Mouse (Mus musculus): ENCODE measurements around the gene Zfand3. TPM values are rescaled to one million over a fixed set of nuclear protein-coding genes. Genes with fewer than 3 reads are reported as not detected.
A peak's percentile ranks its signal among the peaks of the same experiment; 100 is the strongest.

Gene Zfand3
- polyA plus RNA-seq, 1 experiment from 2014 or later, result 62.8 TPM

DNA sequence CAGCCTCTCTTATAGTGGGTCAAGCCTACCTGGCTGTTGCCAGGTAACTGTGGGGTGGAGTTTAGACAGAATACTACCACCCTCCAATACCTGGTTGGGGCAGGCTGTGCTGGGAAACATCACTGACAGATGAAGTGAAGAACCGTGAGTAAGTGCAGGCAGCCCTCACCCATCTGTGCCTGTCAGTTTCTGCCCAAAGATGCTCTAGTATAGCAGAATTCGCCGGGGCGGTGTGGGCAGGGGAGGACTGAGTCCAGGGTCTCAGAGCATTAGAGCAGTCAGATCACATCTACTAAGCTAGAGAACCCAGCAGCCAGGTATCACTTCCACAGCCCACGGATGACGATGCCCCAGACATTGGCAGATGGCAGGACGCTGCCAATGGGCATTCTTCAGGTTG lies 19.6 kb upstream of the Zfand3 start:
- no peak overlapping the region for H3K4me3 ChIP-seq
- 0 out of 2 replicates have a peak, but pooled peaks cover 4% of the 10 kb centered on the region for H3K27me3 ChIP-seq (ENCODE audit: low read depth, poor library complexity, severe bottlenecking)
- no peaks in the 10 kb centered on the region for H3K9me3 ChIP-seq (replicated peaks)
- WGBS, result 80% methylated on average over 7 of the region's 7 CpGs
- H3K27ac ChIP-seq, result no peak overlapping the region
- peaks cover 7% of the 10 kb centered on the region; the same call in 1 of the 2 replicates for H3K4me1 ChIP-seq
- no peak for DNase-seq (ENCODE audit: low spot score)
- H3K36me3 ChIP-seq, result no peaks in the 10 kb centered on the region

DNA sequence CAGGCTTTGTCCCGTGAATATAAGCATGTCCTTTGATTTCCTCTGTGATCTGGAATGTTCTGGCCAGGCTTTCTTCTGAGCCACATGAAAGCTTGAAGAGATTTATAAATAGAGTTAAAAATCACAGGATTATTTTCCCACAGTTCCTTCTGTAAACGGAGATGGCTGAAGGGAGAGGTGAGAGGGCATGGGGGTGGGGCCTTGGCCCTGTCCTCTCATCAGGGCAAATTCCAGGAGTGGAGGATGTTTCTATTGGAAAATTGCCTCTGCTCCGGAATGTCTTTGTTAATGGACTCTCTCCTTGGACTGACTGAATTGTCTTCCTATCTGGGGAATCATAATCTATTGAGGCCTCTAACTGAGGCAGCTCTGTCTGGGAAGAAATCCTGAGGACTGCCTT lies 19.0 kb upstream of the Zfand3 start:
- Histone ChIP-seq H3K9me3 (replicated peaks) (no peaks in the 10 kb centered on the region), H3K4me3 (no peak overlapping the region), H3K4me1 (peaks cover 7% of the 10 kb centered on the region; the same call in 1 of the 2 replicates), H3K27me3 (ENCODE audit: low read depth, poor library complexity, severe bottlenecking) (0 out of 2 replicates have a peak, but pooled peaks cover 4% of the 10 kb centered on the region), H3K36me3 (no peaks in the 10 kb centered on the region), H3K27ac (no peak overlapping the region)
- WGBS, result 34% methylated on average over 3 of the region's 3 CpGs
- DNase-seq (ENCODE audit: low spot score), result no peak

DNA sequence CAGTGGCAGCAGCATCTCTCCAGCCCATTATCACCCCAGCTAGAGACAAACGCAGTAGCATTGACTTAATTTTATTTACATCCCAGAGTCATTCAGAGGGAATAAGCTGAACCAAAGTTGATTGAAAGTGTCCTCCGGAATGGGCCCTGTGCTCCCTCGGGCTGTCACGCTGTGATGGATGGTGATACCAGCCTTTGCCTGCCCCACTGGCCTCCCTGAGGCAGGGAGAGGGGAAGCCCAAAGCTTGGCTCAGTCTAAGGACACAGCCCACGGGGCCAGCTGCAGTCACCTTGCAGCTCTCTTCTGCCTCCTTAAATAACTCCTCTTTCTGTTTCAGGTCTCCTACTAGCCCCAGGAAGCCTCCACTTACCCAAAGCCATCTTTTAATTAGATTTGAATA lies 16.4 kb upstream of the Zfand3 start:
- Histone ChIP-seq H3K27ac (no peak overlapping the region), H3K4me1 (0 out of 2 replicates have a peak, but pooled peaks cover 3% of the 10 kb centered on the region), H3K9me3 (replicated peaks) (no peaks in the 10 kb centered on the region), H3K27me3 (ENCODE audit: low read depth, poor library complexity, severe bottlenecking) (0 out of 2 replicates have a peak, but pooled peaks cover 4% of the 10 kb centered on the region), H3K4me3 (no peak overlapping the region), H3K36me3 (no peaks in the 10 kb centered on the region)
- DNase-seq (ENCODE audit: low spot score), result no peak
- WGBS, result 17% methylated on average over 5 of the region's 5 CpGs

DNA sequence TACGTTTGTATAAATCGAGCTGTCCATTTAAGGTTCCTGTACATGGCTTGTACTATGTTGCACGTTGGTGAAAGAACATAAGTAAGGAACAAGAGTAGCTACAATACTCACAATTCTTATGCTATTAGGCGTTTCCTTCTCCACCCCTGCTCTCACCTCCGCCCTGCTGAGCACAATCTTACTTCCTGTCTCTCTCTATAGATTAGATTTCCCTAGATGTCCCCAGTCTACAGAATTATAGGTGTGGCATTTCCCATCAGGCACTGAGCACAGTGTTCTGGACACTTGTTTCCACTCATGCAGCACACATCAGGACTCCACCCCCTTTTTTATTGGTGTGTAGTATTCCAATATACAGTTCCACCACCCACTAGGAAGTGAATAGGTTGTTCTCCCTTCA lies 14.9 kb upstream of the Zfand3 start:
- Histone ChIP-seq H3K4me3 (no peak overlapping the region), H3K36me3 (no peaks in the 10 kb centered on the region), H3K27me3 (ENCODE audit: low read depth, poor library complexity, severe bottlenecking) (no peaks in the 10 kb centered on the region), H3K9me3 (replicated peaks) (no peaks in the 10 kb centered on the region), H3K4me1 (0 out of 2 replicates have a peak, but pooled peaks cover 3% of the 10 kb centered on the region), H3K27ac (no peak overlapping the region)
- WGBS, result 88% methylated on average over 5 of the region's 5 CpGs
- DNase-seq (ENCODE audit: low spot score), result no peak

DNA sequence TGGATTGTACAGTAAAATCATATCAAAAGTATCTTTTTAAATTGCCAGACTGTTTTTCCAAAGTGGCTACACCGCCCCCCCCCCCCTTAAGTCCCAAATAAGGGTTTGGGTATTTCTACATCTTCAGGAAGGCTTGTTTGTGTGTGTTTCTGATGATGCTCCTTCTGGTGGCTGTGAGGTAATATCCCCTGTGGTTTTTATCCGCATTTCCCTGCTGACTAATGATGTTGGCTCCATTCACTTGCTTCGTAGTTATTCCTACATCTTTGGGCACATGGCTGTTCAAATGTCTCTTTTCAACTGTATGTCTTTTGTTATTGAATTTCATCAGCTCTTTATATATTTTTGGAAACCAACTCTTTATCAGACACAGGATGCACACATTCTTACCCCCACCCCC lies 14.4 kb upstream of the Zfand3 start:
- Histone ChIP-seq H3K4me3 (no peak overlapping the region), H3K27ac (no peak overlapping the region), H3K9me3 (replicated peaks) (no peaks in the 10 kb centered on the region), H3K27me3 (ENCODE audit: low read depth, poor library complexity, severe bottlenecking) (no peaks in the 10 kb centered on the region), H3K36me3 (no peaks in the 10 kb centered on the region), H3K4me1 (0 out of 2 replicates have a peak, but pooled peaks cover 3% of the 10 kb centered on the region)
- no peak for DNase-seq (ENCODE audit: low spot score)
- WGBS, result 84% methylated on average over 3 of the region's 3 CpGs

DNA sequence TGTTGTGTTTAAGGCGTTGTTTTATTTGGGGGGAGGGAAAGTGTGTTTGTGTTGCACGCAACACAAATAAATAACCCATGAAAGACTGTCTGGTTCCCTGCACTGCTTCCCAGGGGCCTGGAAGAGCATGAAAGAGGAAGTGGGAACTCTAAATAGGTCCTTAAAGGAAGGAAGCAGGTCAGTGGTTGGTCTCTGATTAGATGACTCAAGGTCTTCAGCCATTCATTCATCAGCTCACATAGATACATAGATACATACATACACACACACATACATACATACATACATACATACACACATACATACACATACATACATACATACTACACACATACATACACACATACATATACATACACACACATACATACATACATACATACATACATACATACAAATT lies 13.7 kb upstream of the Zfand3 start:
- H3K4me1 ChIP-seq, result 0 out of 2 replicates have a peak, but pooled peaks cover 3% of the 10 kb centered on the region
- no peak overlapping the region for H3K4me3 ChIP-seq
- no peaks in the 10 kb centered on the region for H3K27me3 ChIP-seq (ENCODE audit: low read depth, poor library complexity, severe bottlenecking)
- no peak for DNase-seq (ENCODE audit: low spot score)
- 90% methylated on average over 2 of the region's 2 CpGs for WGBS
- no peak overlapping the region for H3K27ac ChIP-seq
- no peaks in the 10 kb centered on the region for H3K36me3 ChIP-seq
- no peaks in the 10 kb centered on the region for H3K9me3 ChIP-seq (replicated peaks)

DNA sequence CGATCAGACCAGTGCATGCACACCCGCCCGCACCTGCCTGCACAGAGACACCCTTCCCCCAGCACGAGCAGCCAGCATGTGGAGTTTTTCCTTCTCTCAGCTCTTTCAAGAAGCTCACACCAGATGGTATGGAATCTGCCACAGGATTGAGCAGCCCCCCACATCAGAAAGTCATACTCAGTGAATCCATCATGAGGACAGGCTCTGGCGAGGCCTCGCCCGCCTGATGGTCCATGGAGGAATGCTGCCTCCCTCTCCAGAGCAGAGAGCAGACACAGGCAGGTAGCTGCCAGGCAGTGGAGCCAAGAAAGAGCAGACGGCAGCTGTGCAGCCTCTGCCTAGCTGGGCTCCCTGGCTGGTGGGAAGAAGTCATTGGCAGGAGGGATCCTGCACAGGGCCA lies 11.0 kb upstream of the Zfand3 start:
- no peak for DNase-seq (ENCODE audit: low spot score)
- Histone ChIP-seq H3K9me3 (replicated peaks) (no peaks in the 10 kb centered on the region), H3K27ac (no peak overlapping the region), H3K27me3 (ENCODE audit: low read depth, poor library complexity, severe bottlenecking) (no peaks in the 10 kb centered on the region), H3K4me1 (no peaks in the 10 kb centered on the region), H3K4me3 (no peak overlapping the region), H3K36me3 (no peaks in the 10 kb centered on the region)
- WGBS, result 78% methylated on average over 8 of the region's 8 CpGs

DNA sequence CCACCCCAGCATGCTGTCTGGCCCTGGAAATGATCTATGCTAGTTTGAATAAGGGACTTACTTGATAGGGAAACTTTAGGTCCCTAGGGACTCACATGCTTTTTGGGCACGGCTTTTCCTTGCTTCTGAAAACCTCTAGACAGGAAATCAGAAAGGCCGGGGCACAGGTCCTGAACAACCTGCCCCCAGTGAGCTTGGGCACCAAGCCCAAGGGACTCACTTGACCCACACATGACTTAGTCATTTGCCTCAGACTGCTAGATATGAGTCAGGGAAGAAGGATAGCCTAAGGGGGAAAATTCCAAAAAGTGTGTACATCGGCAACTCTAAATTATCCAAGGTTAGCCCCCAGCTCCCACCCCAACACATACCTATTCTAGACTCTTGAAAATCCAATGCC lies 10.5 kb upstream of the Zfand3 start:
- no peak overlapping the region for H3K4me3 ChIP-seq
- H3K27me3 ChIP-seq (ENCODE audit: low read depth, poor library complexity, severe bottlenecking), result no peaks in the 10 kb centered on the region
- no peaks in the 10 kb centered on the region for H3K9me3 ChIP-seq (replicated peaks)
- no peak overlapping the region for H3K27ac ChIP-seq
- no peaks in the 10 kb centered on the region for H3K4me1 ChIP-seq
- no peaks in the 10 kb centered on the region for H3K36me3 ChIP-seq
- 84% methylated on average over 3 of the region's 3 CpGs for WGBS
- no peak for DNase-seq (ENCODE audit: low spot score)

DNA sequence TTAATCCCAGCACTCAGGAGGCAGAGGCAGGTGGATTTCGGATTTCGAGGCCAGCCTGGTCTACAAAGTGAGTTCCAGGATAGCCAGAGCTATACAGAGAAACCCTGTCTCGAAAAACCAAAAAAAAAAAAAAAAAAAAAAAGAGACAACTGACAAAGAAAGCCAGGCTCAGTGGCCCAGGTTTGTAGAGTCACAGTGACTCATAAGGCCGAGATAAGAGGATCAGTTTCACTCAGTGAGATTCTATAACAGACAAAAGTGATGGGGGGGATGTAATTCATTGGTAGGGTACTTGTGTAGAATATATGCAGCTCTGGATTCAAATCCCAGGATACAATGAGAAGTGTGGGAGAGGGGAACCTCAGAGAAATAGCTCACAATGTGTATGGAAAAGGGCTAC lies 10.1 kb upstream of the Zfand3 start:
- H3K9me3 ChIP-seq (replicated peaks), result no peaks in the 10 kb centered on the region
- 86% methylated on average over 4 of the region's 4 CpGs for WGBS
- no peaks in the 10 kb centered on the region for H3K36me3 ChIP-seq
- H3K4me1 ChIP-seq, result no peaks in the 10 kb centered on the region
- H3K27me3 ChIP-seq (ENCODE audit: low read depth, poor library complexity, severe bottlenecking), result no peaks in the 10 kb centered on the region
- H3K27ac ChIP-seq, result no peak overlapping the region
- no peak overlapping the region for H3K4me3 ChIP-seq
- DNase-seq (ENCODE audit: low spot score), result no peak

DNA sequence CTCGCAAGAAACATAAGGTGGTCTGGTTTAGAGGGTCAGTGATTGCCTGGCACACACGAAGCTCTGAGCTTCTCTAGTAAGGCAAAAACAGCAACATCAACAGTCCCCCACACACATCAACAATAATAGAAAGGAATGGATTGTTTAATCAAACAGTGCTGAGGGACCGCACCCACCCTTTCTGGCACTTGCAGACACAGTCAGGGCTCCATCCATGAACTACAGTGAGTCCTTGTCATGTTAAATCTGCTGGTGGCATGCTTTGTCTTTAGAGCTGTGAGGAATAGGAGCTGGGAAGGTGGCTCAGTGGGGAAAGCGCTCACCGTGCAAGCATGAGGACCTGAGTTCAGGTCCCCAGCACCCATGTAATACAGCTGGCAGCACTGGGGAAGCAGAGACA lies 8.5 kb upstream of the Zfand3 start:
- Histone ChIP-seq H3K36me3 (no peaks in the 10 kb centered on the region), H3K4me3 (no peak overlapping the region), H3K27ac (no peak overlapping the region), H3K27me3 (ENCODE audit: low read depth, poor library complexity, severe bottlenecking) (no peaks in the 10 kb centered on the region), H3K4me1 (no peaks in the 10 kb centered on the region), H3K9me3 (replicated peaks) (no peaks in the 10 kb centered on the region)
- DNase-seq (ENCODE audit: low spot score), result no peak
- 88% methylated on average over 5 of the region's 5 CpGs for WGBS

DNA sequence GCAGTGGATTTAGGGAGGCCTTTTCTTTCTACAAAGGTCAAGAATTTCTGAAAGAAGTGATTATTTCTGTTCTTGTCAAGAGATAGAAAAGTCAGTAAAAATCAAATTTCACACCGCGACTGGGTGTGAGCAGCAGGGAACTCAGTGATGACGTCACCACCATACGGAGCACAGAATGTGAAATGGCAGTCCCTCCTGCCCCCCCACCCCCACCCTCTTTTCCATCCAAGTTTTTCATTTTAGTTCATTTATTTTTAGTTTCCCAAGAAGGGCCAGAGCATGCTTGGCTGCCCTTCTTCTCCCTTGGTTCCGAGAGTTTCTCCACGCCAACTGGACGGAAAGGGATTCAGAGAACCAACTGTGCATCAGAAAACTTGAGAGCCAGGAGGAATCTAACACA lies 6.8 kb upstream of the Zfand3 start:
- no peak overlapping the region for H3K27ac ChIP-seq
- H3K9me3 ChIP-seq (replicated peaks), result no peaks in the 10 kb centered on the region
- WGBS, result 89% methylated on average over 7 of the region's 7 CpGs

DNA sequence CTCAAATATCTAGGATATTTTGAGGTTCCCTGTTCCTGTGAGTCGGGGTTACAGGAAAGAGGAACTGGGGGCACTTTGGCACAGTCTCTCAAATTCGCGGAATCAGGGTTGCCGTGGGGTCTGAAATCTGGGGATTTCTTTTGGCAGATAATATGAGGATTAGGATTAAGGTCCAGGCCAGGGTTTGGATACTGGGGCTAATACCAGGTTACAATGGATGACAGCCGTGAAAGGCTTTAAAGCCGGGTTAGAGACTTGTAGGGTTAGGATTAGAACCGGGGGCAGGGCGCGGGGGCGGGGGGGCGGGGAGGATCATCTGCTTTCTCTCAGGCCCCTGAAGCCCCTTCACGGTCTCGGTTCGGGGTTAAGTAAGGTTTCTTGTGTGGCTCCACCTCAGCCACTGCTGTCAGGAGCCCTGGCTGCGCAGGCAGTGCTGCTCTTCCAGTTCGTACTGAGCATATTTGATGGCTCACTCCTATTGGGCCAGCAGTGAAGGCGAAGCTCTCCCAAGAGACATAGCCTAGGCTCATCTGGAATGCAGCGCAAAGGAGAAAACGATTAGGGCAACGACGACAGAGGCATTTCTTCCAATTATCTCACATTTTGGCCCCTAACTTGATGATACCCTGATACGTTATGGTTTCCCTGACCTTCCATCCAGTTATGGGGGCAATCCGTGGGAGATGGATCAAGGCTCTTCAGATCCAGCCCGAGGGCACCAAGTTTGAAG lies 5.8 kb upstream of the Zfand3 start:
- Histone ChIP-seq H3K27me3 (ENCODE audit: low read depth, poor library complexity, severe bottlenecking) (no peaks in the 10 kb centered on the region), H3K36me3 (no peaks in the 10 kb centered on the region), H3K4me1 (peaks cover 7% of the 10 kb centered on the region), H3K27ac (no peak overlapping the region), H3K9me3 (replicated peaks) (no peaks in the 10 kb centered on the region), H3K4me3 (no peak overlapping the region)
- no peak for DNase-seq (ENCODE audit: low spot score)
- 82% methylated on average over 24 of the region's 24 CpGs for WGBS

More for the DNA sequence above, 6.8 kb upstream of the Zfand3 start:
- H3K4me1 ChIP-seq, result no peaks in the 10 kb centered on the region
- no peaks in the 10 kb centered on the region for H3K27me3 ChIP-seq (ENCODE audit: low read depth, poor library complexity, severe bottlenecking)
- H3K4me3 ChIP-seq, result no peak overlapping the region
- DNase-seq (ENCODE audit: low spot score), result no peak
- no peaks in the 10 kb centered on the region for H3K36me3 ChIP-seq

DNA sequence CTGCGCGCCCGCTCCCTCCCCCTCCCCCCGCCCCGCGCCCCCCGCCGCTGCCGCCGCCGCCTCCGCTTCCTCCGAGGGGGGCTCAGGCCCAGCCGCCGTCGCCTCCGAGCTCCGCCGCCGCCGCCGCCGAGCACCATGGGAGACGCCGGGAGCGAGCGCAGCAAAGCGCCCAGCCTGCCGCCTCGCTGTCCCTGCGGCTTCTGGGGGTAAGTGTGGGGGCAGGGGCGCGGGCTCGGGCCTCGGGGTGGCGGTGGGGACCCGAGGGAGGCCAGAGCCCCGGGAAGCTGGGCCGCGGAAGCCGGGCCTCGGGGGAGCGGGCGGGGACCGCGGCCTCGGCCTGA lies 540 bp downstream of the Zfand3 start:
- no peak for DNase-seq (ENCODE audit: low spot score)
- peaks cover 40% of the 10 kb centered on the region for H3K4me1 ChIP-seq
- WGBS, result 1% methylated on average over 29 of the region's 47 CpGs

More for the DNA sequence above, 540 bp downstream of the Zfand3 start:
- H3K9me3 ChIP-seq (replicated peaks), result no peaks in the 10 kb centered on the region
- peak overlapping the region; percentile 100 for H3K4me3 ChIP-seq
- peaks cover 22% of the 10 kb centered on the region for H3K36me3 ChIP-seq
- H3K27me3 ChIP-seq (ENCODE audit: low read depth, poor library complexity, severe bottlenecking), result no peaks in the 10 kb centered on the region
- H3K27ac ChIP-seq, result peak overlapping the region; percentile 100

Data from limb, embryonic 10.5 days (tissue).